Mouse (Mus musculus) ES-Bruce4 (cell line): ENCODE results near the gene Endog.

Experiments
- CTCF ChIP-seq: IDR thresholded peaks from one replicate; pipeline ENCODE4 v1.8.1; 2011; ENCODE audit warnings: low read depth, low read length
- EP300 ChIP-seq: IDR thresholded peaks from 2 replicates; pipeline ENCODE4 v1.6.1; 2011; ENCODE audit warnings: low read depth, low read length; ENCODE audit not compliant: insufficient read depth
- POLR2A ChIP-seq: IDR thresholded peaks from one replicate; pipeline ENCODE4 v1.8.1; 2011; ENCODE audit warnings: low read length; ENCODE audit not compliant: insufficient read depth

DNA sequence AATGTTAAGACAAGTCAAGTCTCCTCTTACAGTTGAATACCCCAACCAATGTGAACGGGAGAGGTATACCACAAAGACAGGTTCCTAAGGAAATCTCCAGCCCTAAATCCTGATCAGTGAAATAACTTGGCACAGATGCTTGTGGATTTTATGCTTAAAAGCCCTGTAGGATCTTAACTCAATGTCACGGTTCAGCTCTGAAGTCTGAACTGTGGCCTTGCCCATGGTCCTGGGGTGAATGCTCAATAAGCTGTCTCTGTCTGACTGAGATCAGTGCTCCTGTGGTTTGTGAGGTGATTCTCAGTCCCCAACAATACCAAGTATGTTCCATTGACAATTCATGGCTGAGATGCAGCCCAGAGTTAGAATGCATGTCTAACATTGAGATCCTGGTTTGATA is 11.1 kb downstream of the Endog start:
- TF ChIP-seq POLR2A: no peak
- no peak for TF ChIP-seq CTCF
- no peak for TF ChIP-seq EP300
